ENCODE assay signal across 12 mouse cellular contexts in the genomic region with DNA sequence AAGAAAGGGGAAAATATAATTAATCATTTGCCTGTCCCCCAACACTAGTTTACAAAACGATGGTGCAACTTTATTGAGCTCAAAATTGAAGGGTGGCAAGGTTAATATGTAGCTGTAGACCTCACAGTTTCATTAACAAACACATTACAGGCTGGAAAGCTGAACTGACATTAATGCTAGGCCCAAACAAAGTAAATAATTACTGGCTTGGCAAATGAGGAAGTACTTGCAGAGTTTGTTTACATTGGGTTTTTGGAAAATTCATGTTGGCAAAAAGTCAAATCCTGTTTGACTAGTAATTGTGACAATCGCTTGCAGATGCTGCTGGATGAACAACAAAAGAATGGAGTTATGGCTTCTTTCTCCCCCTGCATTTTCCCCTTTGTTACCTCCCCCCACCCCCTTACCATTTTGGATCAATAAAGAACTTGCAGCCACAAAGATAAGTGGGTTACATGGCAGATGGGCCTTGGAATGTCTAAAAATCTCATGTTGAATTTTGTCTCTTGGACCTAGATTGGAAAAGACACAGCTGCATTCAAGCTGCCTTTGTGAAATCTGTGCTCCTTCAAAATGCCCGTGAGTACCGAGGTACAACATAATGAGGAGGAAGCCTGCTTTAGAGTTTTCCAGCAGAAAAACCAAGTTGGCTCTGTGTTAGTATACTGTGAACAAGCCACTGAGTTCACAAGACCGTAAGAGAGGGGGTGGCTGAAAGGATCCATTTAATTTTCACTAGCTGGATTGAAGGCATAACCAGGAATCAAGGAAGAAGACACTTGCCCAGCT.
DNase-seq lines count a peak whose midpoint lies in the region; ATAC-seq and TF ChIP-seq lines count a peak whose summit lies in the region.
"Had no signal": no experiment of that assay in that cellular context is flagged by ENCODE, and none has a peak within 500 bp of the region (broad histone marks: within the 10 kb centered on the region; RNA-seq: fewer than 3 reads in every experiment).

No protein-coding gene starts in this region.

- no peaks in the 10 kb centered on the region for H3K36me3 ChIP-seq in kidney, postnatal 0 days (ENCODE audit: insufficient read depth, low read length)
- H3K36me3 ChIP-seq in forebrain, embryonic 16.5 days (ENCODE audit: control insufficient read depth, insufficient read depth), result no peaks in the 10 kb centered on the region
- H3K36me3 ChIP-seq: midbrain, embryonic 12.5 days had no signal

- H3K9me3 ChIP-seq in kidney, postnatal 0 days (replicated peaks; ENCODE audit: low read length), result no peaks in the 10 kb centered on the region
- no peaks in the 10 kb centered on the region for H3K9me3 ChIP-seq in forebrain, embryonic 16.5 days (ENCODE audit: control insufficient read depth, low read length)
- H3K9me3 ChIP-seq: midbrain, embryonic 12.5 days had no signal

- TF ChIP-seq CTCF in kidney, postnatal 0 days (IDR thresholded peaks at IDR 0.05; ENCODE audit: low read depth), result no peak

- WGBS in kidney, postnatal 0 days, result 38% methylated on average over 5 of the region's 5 CpGs
- WGBS in forebrain, embryonic 16.5 days, result 27% methylated on average over 5 of the region's 5 CpGs

- no peak overlapping the region for H3K9ac ChIP-seq in kidney, postnatal 0 days (ENCODE audit: low read depth, low read length)
- H3K9ac ChIP-seq in forebrain, embryonic 16.5 days (replicated peaks; ENCODE audit: low read depth, low read length), result no peak overlapping the region
- H3K9ac ChIP-seq: liver, embryonic 14.5 days; midbrain, embryonic 12.5 days had no signal

- no peak overlapping the region for H3K4me2 ChIP-seq in kidney, postnatal 0 days (ENCODE audit: low read length)
- H3K4me2 ChIP-seq in forebrain, embryonic 16.5 days (ENCODE audit: low read length), result no peak overlapping the region
- H3K4me2 ChIP-seq: midbrain, embryonic 12.5 days had no signal

- no peak; the same call in 1 of the 2 replicates for ATAC-seq in kidney, postnatal 0 days (replicated peaks; ENCODE audit: low FRiP score, low read depth)
- ATAC-seq in forebrain, embryonic 16.5 days, result peak; percentile 80

- DNase-seq in kidney, postnatal 0 days (ENCODE audit: low spot score), result peak; percentile 81
- DNase-seq in kidney, postnatal 25 days, result no peak
- DNase-seq in 3T3-L1 (ENCODE audit: low read depth, low spot score), result peak; percentile 34
- peak; percentile 30 for DNase-seq in Muller cell, postnatal 12 days (ENCODE audit: inconsistent ontology term)
- no peak for DNase-seq in c-Kit-positive CD71-positive TER-119-positive erythroid progenitor cells, embryonic 14.5 days (ENCODE audit: low spot score)
- no peak for DNase-seq in ovary, postnatal 14 days (ENCODE audit: low spot score)
- DNase-seq: cerebellum, adult 8-10 months; heart, postnatal 4 days; thymus, postnatal 4 days had no signal

- no peaks in the 10 kb centered on the region for H3K27me3 ChIP-seq in kidney, postnatal 0 days (ENCODE audit: insufficient read depth, low read length)
- H3K27me3 ChIP-seq in forebrain, embryonic 16.5 days (replicated peaks; ENCODE audit: control insufficient read depth, insufficient read depth, low read length), result no peaks in the 10 kb centered on the region
- H3K27me3 ChIP-seq: midbrain, embryonic 12.5 days had no signal

- H3K4me1 ChIP-seq in kidney, postnatal 0 days (replicated peaks; ENCODE audit: insufficient read depth, low read length), result 0 out of 2 replicates have a peak, but pooled peaks cover 5% of the 10 kb centered on the region
- peaks cover 9% of the 10 kb centered on the region for H3K4me1 ChIP-seq in forebrain, embryonic 16.5 days (replicated peaks; ENCODE audit: control insufficient read depth, insufficient read depth, low read length)
- H3K4me1 ChIP-seq: midbrain, embryonic 12.5 days had no signal

- H3K4me3 ChIP-seq in kidney, postnatal 0 days (replicated peaks; ENCODE audit: low read depth, low read length), result no peak overlapping the region
- H3K4me3 ChIP-seq in forebrain, embryonic 16.5 days (replicated peaks; ENCODE audit: low read length), result no peak overlapping the region
- H3K4me3 ChIP-seq: midbrain, embryonic 12.5 days had no signal

- H3K27ac ChIP-seq in kidney, postnatal 0 days, result no peak overlapping the region
- peak overlapping the region; percentile 16; the same call in 1 of the 2 replicates for H3K27ac ChIP-seq in forebrain, embryonic 16.5 days (ENCODE audit: low read length)
- H3K27ac ChIP-seq: liver, embryonic 14.5 days; midbrain, embryonic 12.5 days had no signal

Comparison
In these comparisons a context has a peak if more than half of its experiments do, and no peak if none do; other contexts are left out.
1. DNase-seq: peak in kidney, postnatal 0 days (single experiment), 3T3-L1 (single experiment) and Muller cell, postnatal 12 days (single experiment); none in kidney, postnatal 25 days (0 of 2), c-Kit-positive CD71-positive TER-119-positive erythroid progenitor cells, embryonic 14.5 days (single experiment) and ovary, postnatal 14 days (single experiment).